Mouse (Mus musculus): ENCODE measurements around the gene Gm13043. TPM values are rescaled to one million over a fixed set of nuclear protein-coding genes. Genes with fewer than 3 reads are reported as not detected.

The Gm13043 gene
- not detected for total RNA-seq (2023)

DNA sequence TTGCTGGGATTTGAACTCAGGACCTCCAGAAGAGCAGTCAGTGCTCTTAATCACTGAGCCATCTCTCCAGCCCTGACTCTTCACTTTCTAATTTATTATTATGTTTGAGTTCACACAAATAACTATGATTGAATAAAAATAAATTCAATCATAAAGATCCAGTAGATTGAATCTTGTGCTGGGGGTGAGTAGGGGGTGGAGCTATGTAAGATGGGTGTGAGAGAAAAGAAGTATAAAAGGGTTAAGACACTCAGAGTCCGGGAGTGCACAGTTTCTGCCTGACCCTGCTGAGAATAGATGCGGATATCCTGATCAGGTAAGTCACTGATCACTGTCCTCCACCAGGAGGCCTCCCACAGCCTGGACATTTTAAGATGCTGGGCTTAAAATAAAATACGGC, at the start of gene Gm13043:
Gm13043 (plus strand) TSS at position 301 of the 400 bp plus-strand sequence.

DNA sequence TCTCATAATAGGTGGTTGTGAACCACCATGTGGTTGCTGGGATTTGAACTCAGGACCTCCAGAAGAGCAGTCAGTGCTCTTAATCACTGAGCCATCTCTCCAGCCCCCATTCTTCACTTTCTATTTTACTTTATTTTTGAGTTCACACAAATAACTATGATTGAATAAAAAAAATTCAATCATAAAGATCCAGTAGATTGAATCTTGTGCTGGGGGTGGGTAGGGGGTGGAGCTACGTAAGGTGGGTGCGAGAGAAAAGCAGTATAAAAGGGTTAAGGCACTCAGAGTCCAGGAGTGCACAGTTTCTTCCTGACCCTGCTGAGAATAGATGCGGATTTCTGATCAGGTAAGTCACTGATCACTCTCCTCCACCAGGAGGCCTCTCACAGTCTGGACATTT, 24.5 kb downstream of the Gm13043 start, which contains the start of gene Gm13040:
Gm13040 (plus strand) TSS at position 301 of the 400 bp plus-strand sequence.

DNA sequence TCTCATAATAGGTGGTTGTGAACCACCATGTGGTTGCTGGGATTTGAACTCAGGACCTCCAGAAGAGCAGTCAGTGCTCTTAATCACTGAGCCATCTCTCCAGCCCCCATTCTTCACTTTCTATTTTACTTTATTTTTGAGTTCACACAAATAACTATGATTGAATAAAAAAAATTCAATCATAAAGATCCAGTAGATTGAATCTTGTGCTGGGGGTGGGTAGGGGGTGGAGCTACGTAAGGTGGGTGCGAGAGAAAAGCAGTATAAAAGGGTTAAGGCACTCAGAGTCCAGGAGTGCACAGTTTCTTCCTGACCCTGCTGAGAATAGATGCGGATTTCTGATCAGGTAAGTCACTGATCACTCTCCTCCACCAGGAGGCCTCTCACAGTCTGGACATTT, 40.3 kb downstream of the Gm13043 start, which contains the start of the genes BC080695 and Gm13057:
BC080695 (plus strand) TSS at position 301 of the 400 bp plus-strand sequence.
Gm13057 (plus strand) TSS at position 310 of the 400 bp plus-strand sequence.

Other genes with a start within 250 kb of the Gm13043 start
- 1.3 TPM for gene Pdpn, start 211.8 kb upstream of the Gm13043 start, total RNA-seq (2023)
- not detected for gene Lrrc38, start 161.6 kb upstream of the Gm13043 start, total RNA-seq (2023)
- gene Pramel1, start 116.9 kb upstream of the Gm13043 start, total RNA-seq (2023), result not detected
- gene Pramef8, start 98.9 kb upstream of the Gm13043 start, total RNA-seq (2023), result 44.3 TPM
- not detected for gene Oog4, start 61.0 kb upstream of the Gm13043 start, total RNA-seq (2023)
- not detected for gene Gm13040, start 24.6 kb downstream of the Gm13043 start, total RNA-seq (2023)
- gene BC080695, start 40.4 kb downstream of the Gm13043 start, total RNA-seq (2023), result not detected
- not detected for gene Gm13057, start 40.4 kb downstream of the Gm13043 start, total RNA-seq (2023)
- not detected for gene Gm13083, start 103.7 kb downstream of the Gm13043 start, total RNA-seq (2023)
- not detected for gene Gm13088, start 145.9 kb downstream of the Gm13043 start, total RNA-seq (2023)
- not detected for gene Gm13089, start 191.4 kb downstream of the Gm13043 start, total RNA-seq (2023)
- not detected for gene Gm13078, start 208.1 kb downstream of the Gm13043 start, total RNA-seq (2023)

Measured in CD4-positive naive resting alpha-beta T cell, adult 57 days (primary cell).